Mouse (Mus musculus) C2C12 (cell line): ENCODE results near the gene Gpha2.

ENCODE experiments used
- CEBPB ChIP-seq: IDR thresholded peaks from one replicate; pipeline ENCODE4 v1.6.1; 2011; ENCODE audit warnings: low read depth, mild to moderate bottlenecking, control low read depth, moderate library complexity
- CTCF ChIP-seq: IDR thresholded peaks from one replicate; pipeline ENCODE4 v1.5.1; 2011; ENCODE audit not compliant: control insufficient read depth, insufficient read depth, insufficient read length
- FOSL1 ChIP-seq: IDR thresholded peaks from one replicate; pipeline ENCODE4 v1.8.0; 2011; ENCODE audit warnings: mild to moderate bottlenecking, low read length; ENCODE audit not compliant: poor library complexity, insufficient read depth, severe bottlenecking
- MAX ChIP-seq: IDR thresholded peaks from one replicate; pipeline ENCODE4 v1.6.1; 2011; ENCODE audit warnings: mild to moderate bottlenecking, control low read depth
- MYOD1 ChIP-seq: IDR thresholded peaks from one replicate; pipeline ENCODE4 v1.6.1; 2011; ENCODE audit warnings: low read depth; ENCODE audit not compliant: control insufficient read depth, insufficient read length
- MYOG ChIP-seq: IDR thresholded peaks from one replicate; pipeline ENCODE4 v1.6.1; 2011; ENCODE audit not compliant: control insufficient read depth, insufficient read length; ENCODE audit errors: extremely low read depth
- USF1 ChIP-seq: IDR thresholded peaks from one replicate; pipeline ENCODE4 v1.6.1; 2011; ENCODE audit warnings: low read depth, mild to moderate bottlenecking, control low read depth, moderate library complexity

- TF ChIP-seq USF1 (no peak), CTCF (no peak), MYOD1 (no peak), MAX (no peak), CEBPB (no peak), MYOG (no peak), FOSL1 (no peak)
Observed at GRCm38 (mm10) chr19:6230411-6230810, 4.2 kb downstream of the Gpha2 start.
